Mouse (Mus musculus) thymus, postnatal 14 days (tissue): ENCODE results near the gene Aldh16a1.

Experiments
- DNase-seq: peaks from one replicate; pipeline ENCODE4 v3.0.0; 2021

The Aldh16a1 gene

DNA sequence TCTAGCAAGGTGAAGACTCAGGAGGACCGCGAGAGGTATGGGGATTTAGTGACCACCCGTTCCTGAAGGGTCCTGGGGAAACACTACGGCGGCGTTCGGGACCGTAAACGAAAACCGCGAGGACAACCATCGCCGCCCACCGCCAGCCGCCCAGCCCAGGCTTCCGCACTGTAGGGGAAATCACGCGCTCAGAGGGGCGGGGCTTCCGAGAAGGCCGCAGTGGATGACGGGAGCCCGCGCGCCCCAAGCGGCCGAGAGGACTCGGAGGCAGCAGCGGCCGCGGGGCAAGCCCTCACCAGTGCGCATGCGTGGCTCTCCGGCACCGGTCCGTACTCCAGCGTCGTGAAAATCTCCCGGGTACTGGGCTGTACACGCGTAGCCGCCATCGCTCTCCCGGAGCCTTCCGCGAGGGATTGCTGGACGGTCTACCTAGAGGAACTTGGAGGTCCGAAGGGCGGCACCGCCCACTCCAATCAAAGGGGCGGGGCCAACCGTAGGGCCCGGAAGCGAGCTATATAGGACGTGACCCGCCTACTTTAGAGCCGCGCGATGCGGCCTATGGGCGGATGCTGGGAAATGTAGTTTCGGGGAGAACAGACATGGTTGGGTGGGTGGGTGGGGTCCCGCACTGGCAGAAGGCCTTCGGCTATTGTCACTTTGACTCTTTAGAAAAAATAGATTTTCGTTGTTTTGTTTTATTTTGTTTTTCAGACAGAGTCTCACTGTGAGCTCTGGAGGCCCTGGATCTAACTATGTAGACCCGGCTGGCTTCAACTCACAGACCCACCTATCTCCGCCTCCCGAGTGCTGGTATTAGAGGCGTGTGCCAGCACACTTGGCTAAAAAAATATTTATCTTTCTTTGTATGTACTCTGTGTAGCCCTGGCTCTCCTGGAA, at the start of gene Aldh16a1, which contains the start of gene Pih1d1:
Aldh16a1 (minus strand) TSS at position 489 of the 897 bp plus-strand sequence.
Pih1d1 (plus strand) TSS at position 208 of the 897 bp plus-strand sequence.
- peak; percentile 98 for DNase-seq

DNA sequence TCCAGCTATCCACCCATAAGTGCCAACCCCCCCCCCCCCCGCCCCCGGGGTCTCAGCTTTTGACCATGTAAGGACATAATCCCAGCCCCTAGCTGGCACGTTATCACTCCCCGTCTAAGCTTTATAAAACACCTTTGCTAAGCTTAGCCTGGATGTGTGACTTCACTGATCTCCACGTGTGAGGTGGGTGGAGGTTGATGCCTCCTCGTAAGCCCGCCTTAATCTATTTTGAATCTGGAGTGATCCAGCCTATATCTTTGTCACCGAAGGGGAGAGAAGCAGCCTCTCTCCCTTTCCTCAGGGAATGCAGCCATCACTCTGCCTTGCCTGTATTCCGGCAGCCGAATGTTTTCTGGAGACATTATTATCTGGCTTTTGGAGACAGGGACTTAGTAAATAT, 48.3 kb upstream of the Aldh16a1 start:
- DNase-seq, result no peak

DNA sequence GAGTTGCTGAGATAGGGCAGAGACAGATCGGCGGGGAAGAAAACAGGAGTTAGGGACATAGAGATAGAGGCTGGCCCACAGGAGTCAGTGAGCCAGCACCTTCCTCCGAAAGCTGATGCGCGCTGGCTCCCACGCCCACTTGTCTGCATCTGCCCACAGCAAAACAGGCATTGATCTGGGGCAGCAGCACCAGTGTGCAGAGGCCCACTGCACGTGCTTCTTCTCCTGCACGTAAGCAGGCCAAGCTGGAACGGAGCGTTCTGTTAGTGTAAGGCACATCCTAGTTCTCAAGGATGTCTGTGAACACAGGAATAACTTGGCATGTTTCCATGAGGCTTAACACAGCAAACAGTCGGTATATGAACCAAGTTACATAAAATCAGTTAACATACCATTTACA, 44.6 kb upstream of the Aldh16a1 start:
- DNase-seq, result no peak

DNA sequence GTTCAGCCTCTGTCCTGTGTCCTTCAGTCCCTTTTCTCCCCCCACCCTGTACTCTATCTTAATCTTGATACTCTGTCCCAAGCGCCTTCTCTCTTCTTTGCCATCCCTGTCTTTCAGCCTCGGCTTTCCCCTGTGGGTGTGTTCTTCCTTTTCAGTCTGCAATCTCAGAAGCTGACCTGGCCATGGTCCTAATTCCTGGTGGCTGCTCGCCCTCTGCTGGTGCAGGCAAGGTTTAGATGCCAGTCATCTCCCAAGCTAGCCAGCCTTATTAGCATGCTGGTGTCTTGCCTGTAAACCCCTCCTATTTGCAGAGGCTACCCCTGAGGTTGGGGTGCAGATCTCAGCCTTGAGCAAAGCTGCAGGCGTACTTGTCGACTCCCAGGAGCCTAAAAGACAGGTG, 44.1 kb upstream of the Aldh16a1 start:
- no peak for DNase-seq

DNA sequence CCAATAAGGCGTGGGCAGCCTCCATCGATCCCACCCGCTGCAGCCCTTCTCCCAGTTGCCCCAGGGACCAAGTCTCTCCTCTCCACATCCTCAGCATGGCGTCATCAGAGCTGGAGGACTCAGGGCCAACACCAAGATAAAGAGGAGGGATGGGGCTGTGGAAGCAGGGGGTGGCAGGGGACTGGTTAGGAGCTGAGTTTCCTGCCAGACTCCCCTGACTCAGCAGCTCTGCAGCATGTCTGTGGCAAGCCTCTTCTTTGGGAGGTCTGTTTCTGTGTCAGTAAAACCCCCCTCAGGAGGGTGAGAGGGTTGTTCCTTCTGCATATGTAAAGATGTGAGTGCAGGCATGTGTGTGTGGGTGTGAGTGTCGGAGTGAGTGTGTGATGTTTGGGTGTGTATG, 42.6 kb upstream of the Aldh16a1 start:
- no peak for DNase-seq

DNA sequence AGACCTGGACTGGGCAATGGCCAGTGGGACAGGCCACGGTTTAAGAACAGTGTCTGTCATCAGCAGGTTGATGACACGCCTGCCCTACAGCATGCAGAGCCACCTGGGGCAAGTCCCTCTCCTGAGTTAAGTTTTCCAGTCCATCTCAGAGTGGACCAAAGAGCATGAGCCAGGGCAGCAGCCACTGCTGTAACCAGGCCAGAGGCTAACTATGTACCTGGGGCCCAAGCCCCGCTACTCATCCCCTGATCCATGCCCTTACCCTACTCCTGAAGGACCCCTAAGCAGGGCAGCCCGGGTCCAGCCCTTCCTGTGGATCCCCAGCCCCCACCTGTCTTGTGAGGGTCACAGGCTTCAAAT, 41.8 kb upstream of the Aldh16a1 start:
- DNase-seq, result no peak

DNA sequence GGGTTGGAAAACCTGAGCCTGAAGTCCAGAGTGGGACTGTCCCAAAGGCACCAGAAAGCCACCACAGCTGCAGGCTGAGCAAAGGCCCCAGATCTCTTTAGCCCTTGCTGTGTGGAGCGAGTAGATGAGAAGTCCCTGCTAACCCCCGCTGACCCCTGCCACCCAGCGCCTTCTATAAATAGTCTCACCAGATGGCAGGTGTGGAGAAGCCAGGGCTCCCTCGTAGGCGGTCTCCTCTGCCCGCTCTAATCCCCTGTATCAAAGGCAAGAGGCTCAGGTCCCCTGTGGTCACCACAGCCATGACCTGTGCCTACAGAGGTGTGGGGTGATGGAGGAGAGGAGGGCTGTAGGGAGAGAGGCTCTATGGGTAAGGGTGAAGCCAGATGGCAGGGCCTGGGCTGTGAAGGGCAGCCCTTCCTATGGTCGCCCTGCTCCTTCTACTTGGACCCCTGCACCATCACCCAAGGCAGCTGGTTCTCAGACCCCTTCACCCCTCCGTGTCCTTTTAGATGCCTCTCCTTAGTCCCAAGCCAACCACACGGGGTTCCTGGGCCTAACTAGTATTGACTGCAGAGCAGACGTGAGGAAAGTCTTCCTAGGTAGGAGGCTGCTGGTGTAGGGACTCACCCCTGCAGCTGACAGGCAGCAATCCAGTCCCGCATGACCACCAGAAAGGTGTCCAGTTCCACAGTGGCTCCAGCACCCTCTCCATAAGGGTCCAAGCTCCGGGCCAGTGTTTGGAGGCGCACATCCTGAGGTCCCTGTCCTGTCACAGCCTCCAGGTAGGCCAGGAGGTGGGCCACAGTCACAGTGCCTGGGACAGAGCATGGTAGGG, 41.2 kb upstream of the Aldh16a1 start:
- DNase-seq, result no peak

DNA sequence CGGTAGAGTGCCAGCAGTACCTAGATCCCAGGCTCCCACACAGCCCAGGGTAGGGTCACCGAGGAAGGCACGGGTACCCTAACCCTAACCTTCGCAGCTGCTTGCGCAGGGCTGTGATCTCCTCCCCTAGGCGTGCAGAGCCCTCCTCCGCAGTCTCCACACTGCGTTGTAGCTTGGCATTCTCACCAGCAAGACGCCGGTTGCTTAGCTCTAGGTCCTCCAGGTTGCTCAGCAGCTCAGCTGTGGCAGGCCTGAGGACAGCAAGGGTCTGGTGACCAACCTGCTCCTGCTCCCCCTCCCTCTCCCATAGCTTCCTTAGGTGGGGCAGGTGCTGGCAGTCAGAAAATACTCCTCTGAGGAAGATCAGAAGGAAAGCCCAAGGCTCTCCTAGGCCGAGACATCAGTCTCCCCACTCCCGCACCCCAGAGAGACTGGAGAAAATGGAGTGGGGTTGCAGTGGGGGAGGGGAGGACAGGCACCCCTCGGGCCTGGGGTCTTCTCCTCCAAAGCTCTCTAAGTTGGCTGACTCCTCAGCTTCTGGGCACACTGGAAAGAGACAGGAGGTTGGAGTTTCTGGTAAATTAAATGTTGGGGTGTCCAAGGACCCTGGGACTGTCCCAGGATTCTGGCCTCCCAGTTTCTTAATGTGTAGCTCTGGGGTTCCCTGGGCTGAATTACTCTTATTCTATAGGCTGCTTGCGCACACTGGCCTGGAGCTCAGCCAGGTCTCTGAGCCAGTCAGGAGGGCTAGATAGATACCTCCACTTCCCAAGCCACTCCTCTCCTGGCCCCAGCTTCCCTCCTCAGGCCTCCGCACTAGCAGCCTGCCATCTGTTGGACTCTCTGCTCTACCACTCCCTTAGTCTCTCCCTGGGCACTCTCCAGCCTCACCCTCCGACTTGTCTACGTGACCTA, 39.7 kb upstream of the Aldh16a1 start:
- DNase-seq, result no peak

DNA sequence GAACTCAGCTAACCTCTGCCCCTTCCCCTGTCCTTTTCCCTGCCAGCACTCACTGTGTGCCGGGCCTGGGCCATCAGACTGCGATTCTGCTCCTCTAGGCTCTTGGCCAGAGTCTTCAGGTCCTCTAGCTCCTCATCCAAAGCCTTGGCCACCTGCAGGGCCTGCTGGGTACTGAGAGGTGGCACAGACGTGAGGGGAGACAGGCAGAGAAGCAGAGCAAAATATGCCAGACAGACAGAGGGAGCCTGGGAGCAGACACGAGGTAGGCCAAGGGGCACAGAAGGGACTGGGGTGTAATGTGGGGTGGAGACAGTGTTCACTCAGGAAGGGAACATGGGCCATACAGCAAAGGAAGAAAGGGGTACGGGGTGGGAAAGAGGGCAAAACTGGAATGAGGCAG, 39.0 kb upstream of the Aldh16a1 start:
- no peak for DNase-seq

DNA sequence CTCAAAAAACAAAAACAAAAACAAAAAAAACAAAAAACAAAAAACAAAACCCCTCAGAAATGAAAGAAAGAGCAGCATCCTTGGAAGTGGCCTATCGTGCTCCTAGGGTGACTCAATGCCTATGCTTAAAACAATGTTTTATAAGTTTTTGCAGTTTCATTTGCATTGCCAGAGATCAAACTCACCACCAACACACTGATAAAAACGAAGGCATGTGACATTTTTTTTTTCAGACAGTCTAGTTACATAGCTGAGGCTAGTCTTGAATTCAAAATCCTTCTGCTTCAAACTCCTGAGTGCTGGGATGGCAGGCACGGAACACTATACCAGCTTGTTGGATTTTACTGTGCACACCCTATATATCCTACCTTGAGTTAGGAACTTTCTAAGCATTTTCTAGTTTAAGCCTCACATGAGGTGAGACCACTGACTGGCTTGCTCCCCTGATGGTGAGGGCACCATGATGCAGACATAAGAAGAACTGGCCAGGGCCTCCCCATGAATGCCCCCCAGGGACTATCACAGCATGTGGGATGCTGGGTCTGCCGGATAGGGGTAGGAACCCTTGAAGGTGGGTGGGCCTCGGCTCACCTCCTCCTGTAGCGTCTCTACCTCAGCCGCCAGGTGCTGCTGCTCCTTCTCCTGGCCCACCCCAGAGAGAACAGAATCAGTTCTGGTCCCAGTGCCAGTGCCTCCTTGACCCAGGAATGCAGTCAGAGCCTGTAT, 38.4 kb upstream of the Aldh16a1 start:
- no peak for DNase-seq

DNA sequence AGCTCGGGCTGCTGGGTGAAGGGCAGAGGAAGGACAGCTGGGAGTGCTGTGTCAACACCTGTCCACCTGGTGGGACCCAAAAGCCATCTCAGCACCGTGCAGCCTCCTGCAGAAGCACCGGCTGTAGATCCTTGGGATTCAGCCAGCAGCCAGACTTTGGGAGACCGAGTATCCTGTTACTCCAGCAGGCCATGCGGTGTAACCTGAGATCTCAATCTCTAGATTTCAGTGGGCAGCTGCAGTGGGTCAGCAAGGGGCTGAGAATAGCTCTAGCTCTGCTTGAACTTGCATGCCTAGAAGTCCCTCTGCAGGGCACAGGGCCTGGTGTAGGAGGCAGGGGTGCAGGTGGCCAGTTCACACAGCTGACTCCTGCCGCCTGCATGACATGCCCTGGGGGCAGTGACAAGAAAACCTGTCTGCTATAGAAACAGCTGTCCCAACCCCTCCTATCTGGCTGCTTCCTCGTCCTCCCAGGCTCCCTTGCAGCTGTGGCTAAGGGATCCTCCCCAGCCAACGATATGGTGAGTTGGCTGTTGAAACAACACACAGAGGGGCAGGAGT, 37.5 kb upstream of the Aldh16a1 start:
- DNase-seq, result no peak

DNA sequence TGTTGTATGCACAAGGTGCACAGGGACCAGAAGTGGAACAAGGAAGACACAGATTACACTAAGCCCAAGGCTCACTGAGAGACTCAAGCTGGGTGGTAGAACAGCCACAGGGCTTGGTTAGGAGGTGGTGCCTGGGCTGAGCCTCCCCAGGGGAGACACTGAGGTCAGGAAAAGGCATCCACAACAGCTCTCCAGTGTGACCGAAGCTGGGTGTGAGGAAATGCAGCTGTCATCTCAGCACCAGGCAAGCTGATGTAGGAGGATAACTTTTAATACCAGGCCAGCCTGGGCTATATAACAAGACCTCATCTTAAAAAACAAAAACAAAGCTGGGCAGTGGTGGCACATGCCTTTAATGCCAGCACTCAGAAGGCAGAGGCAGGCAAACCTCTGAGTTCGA, 36.8 kb upstream of the Aldh16a1 start:
- DNase-seq, result no peak

DNA sequence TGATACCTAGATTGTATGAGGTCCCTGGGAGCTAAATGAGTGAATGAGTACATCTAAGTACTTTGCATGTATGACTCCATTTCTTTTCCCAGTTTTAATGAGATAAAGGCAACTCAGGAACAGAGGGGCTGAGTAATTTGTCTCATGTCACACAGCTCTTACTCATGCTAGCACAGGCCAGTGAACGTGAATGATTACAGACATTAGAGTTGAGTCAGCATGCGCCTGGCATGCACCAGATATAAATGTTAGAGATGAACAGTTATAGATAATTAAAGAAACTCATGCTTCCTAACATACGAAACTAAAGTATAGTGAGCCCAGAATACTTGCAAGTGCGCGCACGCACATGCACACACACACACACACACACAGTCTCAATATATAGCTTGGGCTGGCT, 35.8 kb upstream of the Aldh16a1 start:
- no peak for DNase-seq

DNA sequence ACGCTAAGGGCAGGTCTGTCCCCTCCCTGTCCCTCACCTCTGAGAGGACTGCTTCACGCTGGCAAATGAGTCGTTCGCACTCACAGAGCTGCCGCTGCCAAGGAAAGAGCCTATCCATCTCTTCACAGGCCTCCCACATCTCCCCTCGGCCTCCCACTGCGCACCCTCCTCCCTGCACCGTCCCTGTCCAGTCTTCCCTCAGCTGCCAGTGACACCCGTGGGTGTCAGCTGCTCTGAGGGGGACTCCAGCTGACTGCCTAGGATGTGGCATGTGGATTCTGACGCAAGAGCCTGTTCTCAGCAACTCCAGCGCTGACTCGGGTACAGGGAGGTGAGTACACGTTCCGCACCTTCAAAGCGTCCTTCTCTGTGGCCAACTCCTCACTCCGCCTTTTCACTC, 35.2 kb upstream of the Aldh16a1 start:
- no peak for DNase-seq

DNA sequence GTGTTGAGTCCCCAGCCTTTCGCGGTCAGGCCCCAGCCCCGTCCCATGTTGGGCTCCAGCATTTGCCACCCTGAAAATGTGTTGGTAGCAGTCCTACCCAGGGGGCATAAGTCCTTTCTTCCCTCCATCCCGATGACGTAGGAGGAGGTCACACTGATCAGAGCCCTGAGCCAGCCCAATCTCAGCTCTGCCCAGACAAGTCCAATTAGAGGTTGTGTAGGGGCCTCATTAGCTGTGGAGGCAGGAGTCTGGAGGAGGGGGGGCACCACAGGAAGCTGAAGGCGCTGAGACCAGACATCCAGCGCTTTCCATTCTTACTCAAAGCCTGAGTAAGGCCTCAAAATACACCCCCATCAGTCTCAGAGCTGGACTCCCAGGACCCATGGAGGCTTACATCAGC, 31.5 kb upstream of the Aldh16a1 start:
- DNase-seq, result no peak

DNA sequence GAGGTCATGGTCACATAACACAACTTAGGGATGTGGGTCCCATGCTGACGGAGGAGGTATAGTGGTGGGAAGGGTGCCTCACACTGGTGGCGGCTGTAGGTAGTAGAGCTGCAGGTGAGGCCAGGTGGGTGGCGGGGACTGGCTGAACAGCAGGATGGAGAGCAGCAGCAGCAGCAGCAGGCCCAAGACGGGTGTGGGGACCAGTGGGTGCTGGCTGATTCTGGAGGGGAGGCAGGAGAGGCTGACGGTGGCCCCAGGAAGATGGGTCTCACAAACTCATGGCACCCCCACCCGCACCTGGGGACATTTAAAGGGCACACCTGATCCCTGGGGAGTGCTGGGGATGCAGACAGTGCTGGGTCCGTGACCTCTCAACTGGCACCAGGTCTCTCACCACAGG, 29.3 kb upstream of the Aldh16a1 start:
- no peak for DNase-seq

DNA sequence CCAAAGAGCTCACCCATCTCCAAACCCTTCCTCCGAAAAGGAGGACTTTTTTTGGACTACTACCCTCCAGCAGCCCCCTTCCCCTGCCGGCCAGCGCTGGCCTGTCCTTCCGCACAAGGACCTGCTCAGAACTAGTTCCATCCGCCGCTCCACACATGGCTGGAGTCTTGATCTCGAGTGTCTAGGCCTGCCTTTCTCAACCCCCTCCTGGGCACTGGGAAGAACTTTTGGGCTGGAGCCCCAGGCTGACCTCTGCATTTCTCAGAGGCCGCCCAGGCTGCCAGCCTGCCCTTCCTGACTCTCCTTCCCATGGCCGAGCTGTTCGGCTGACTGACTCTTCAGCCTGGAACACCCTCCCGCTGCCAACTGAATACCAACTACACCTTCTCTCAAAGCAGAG, 28.2 kb upstream of the Aldh16a1 start:
- DNase-seq, result no peak

DNA sequence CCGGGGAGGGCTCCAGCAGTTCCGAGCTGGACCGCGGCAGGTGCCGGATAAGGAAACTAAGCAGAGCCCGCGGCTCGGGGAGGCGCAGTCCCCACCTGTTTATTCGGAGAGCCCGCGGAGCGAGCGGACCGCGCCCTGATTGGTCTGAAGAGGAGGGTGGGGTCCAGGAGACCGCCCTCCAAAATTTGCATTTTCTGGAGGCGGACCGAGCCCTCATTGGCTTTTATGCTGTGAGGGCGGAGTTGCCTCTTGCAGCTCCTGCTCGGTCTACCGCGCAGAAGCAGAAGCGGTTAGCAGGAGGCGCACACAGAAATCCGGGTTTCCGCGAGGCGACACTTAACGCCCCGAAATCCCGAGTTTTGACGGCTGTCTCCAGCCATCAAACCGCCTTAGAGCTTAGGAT, 27.8 kb upstream of the Aldh16a1 start:
- DNase-seq, result peak; percentile 90

DNA sequence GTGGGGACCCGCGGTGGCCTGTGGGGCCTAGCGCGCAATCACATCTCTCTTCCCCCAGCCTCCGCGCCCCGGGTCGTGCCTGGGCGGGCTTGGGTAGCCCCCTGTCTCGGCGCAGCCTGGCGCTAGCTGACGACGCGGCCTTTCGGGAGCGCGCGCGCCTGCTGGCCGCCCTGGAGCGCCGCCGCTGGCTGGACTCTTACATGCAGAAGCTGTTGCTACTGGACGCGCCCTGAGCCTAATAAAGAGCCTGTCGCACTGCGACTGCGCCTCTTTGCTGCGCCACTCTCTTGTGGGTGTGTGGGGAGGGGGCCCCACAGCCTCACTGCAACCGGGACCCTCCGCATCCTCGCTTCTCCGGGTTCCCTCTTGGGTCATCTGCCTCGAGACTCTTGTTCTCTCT, 27.2 kb upstream of the Aldh16a1 start:
- no peak for DNase-seq

DNA sequence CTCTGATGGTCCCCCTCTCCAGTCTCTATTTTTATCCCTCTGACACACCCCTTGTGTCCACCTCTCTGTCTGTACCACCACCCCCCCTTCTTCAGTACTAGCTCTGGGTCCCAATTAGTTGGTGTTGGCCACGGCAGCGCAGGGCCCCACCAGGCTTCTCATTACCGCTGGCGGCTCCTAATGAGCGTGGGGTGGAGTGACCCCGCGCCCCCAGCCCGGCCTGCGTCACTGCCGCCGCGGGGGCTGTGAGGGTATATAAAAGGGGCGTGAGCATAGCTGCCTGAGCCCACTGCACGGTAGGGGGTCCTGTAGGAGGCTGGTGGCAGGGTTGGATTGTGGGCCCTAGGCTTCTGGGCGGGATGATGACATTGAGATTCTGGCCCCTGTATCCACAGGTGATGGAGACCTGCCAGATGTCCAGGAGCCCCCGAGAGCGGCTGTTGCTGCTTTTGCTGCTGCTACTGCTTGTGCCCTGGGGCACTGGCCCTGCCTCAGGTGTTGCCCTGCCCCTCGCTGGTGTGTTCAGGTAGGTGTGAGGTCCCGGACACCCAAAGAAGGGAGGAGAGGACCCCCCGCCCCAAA, 26.6 kb upstream of the Aldh16a1 start, which contains the start of gene Pth2:
Pth2 (plus strand) TSS at position 100 of the 582 bp plus-strand sequence.
- DNase-seq, result no peak

DNA sequence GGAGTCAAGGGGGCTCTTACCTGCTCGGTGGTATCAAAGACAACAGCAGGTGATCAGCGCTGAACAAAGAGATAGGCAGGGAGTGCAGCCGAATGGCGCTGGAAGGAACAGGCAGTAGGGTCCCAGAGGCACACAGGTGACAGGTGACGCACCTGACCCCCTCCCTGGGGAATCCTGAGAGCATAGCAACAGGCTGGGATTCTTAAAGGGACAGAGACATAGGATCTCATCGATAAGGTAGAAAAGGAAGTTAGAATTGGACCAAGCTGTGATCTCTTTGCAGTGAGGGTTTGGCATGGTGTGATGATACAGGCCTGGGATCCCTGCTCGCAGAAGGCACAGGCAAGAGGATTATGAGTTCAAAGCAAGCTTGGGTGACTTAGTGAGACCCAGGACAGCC, 25.1 kb upstream of the Aldh16a1 start, which contains the start of gene Gfy:
Gfy (minus strand) TSS at position 101 of the 400 bp plus-strand sequence.
- DNase-seq, result no peak
